Mouse (Mus musculus) stomach, embryonic 14.5 days (tissue): Measurements from ENCODE around the gene Cul9. TPM values are rescaled to one million over a fixed set of nuclear protein-coding genes. Genes with fewer than 3 reads are reported as not detected.
A peak's percentile ranks its signal among the peaks of the same experiment; 100 is the strongest.

Experiments
- ATAC-seq: fragments of 200-750 bp; cut with Nextera tagmentation; 2 replicates; pipeline ENCODE4 v1.8.0; 2017; ENCODE audit warnings: low read depth, moderate TSS enrichment; ENCODE audit not compliant: insufficient number of reproducible peaks, insufficient read depth, low FRiP score
- H3K27ac ChIP-seq: fragments of 300-500 bp; sonication (generic); 2 replicates; pipeline ENCODE4 v1.5.1; 2014; ENCODE audit warnings: mild to moderate bottlenecking, low read length, moderate library complexity, mixed read lengths
- H3K27me3 ChIP-seq: fragments of 300-500 bp; sonication (generic); 2 replicates; pipeline ENCODE4 v1.6.1; 2014; ENCODE audit warnings: low read length, control low read depth, mixed read lengths; ENCODE audit not compliant: control insufficient read depth, insufficient read depth
- H3K36me3 ChIP-seq: fragments of 300-500 bp; sonication (generic); 2 replicates; pipeline ENCODE4 v1.6.1; 2014; ENCODE audit warnings: mild to moderate bottlenecking, control low read depth, low read length, moderate library complexity, mixed read lengths; ENCODE audit not compliant: control insufficient read depth, insufficient read depth
- H3K4me1 ChIP-seq: fragments of 300-500 bp; sonication (generic); 2 replicates; pipeline ENCODE4 v1.6.1; 2014; ENCODE audit warnings: low read length, control low read depth, mixed read lengths; ENCODE audit not compliant: control insufficient read depth, insufficient read depth
- H3K4me2 ChIP-seq: fragments of 300-500 bp; sonication (generic); replicated peaks from 2 replicates; pipeline ENCODE4 v1.6.1; 2014; ENCODE audit warnings: low read depth, low read length, control low read depth
- H3K4me3 ChIP-seq: fragments of 300-500 bp; sonication (generic); 2 replicates; pipeline ENCODE4 v1.5.1; 2014; ENCODE audit warnings: low read depth, low read length, control low read depth
- H3K9ac ChIP-seq: fragments of 300-500 bp; sonication (generic); replicated peaks from 2 replicates; pipeline ENCODE4 v1.6.1; 2014; ENCODE audit warnings: low read depth, mild to moderate bottlenecking, control low read depth, low read length, moderate library complexity, mixed read lengths
- H3K9me3 ChIP-seq: fragments of 300-500 bp; sonication (generic); 2 replicates; pipeline ENCODE4 v1.6.1; 2016; ENCODE audit warnings: low read depth, low read length, control low read depth; ENCODE audit not compliant: control insufficient read depth
- WGBS: fragments of 180-500 bp; shearing (Covaris S2); extraction: QIAGEN DNeasy Blood & Tissue Kit; methylation state at CpG from one replicate; pipeline ENCODE4 v1.1.7; 2014; 5-methylcytosine and 5-hydroxymethylcytosine counted together
- polyA plus RNA-seq: library from polyadenylated mRNA; unstranded; fragments of >200 nt; fragmentation: Nextera tagmentation; extraction: Ambion mirVana; gene quantifications from 2 replicates; pipeline ENCODE4 v1.2.1, GENCODE M21; 2014

The Cul9 gene
- polyA plus RNA-seq, 1 experiment from 2014 or later: 5.6 TPM

DNA sequence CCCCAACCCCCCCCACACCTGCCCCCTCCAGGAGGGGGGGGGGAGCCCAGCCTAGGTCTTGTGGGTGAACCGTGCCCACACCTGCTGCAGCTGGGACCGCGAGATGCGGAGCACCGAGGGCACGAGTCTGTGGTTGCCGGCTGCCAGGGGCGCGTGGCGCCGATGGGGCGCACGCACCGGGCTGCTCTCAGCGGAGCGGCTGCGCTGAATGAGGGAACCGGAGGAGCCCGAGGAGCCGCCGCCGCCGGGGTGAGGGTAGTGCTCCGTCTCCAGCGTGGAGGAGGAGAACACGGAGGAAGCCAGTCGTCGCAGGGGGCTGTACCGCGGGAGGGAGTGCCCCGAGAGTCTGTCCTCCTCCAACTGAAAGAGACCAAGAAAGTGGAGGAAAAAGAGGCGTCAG lies 85.5 kb downstream of the Cul9 start:
- ATAC-seq: no peak
- Histone ChIP-seq H3K27me3 (peaks cover 26% of the 10 kb centered on the region), H3K4me1 (peaks cover 9% of the 10 kb centered on the region), H3K36me3 (no peaks in the 10 kb centered on the region), H3K9ac (0 out of 2 replicates have a peak overlapping the region, but pooled peaks have one; percentile 18), H3K4me2 (peak overlapping the region; percentile 57), H3K9me3 (no peaks in the 10 kb centered on the region), H3K27ac (no peak overlapping the region), H3K4me3 (peak overlapping the region; percentile 30)
- WGBS: under 1% methylated on average over 32 of the region's 32 CpGs

DNA sequence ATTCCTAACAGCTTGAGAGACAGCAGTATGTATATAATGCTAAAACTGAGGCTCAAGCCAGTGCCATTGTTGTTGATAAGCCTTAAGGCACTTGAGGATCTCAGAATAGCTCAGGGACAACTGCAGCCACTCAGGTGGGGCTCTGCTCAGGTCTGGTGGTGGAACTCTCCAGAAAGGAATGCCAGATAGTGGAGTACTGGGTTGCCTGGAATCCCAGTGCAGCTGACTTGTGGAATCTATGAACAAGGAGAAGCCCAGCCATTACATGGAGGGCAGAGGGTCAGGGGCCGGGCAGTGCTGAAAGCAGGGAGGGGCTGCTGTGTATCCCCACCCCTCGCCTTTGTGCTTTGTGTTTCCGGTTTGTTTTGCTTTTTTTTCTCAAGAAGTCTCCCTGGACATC lies 87.7 kb downstream of the Cul9 start:
- Histone ChIP-seq H3K27me3 (peaks cover 30% of the 10 kb centered on the region), H3K4me1 (peaks cover 28% of the 10 kb centered on the region), H3K4me3 (no peak overlapping the region), H3K4me2 (no peak overlapping the region), H3K9ac (no peak overlapping the region), H3K27ac (no peak overlapping the region), H3K9me3 (no peaks in the 10 kb centered on the region), H3K36me3 (no peaks in the 10 kb centered on the region)
- 37% methylated on average over 3 of the region's 3 CpGs for WGBS
- ATAC-seq: no peak

DNA sequence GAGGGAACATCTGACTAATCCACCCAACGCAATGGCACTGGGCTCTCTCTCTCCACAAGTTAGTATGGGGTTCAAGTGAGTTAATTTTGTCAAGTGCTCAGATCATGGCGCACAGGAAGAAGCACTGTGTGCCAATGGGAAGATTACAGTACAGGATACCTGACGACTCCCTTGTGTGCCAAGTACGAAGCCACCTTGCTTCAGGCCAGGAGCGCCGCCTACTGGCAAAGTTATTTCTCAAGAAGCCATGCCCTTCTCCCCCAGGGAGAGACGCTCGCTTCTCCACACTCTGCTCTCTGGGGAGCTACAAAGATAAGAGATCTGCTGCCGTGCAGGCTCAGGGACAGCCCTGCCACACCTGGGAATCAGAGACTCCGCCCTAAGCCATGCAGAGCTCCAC lies 88.4 kb downstream of the Cul9 start:
- Histone ChIP-seq H3K4me1 (peaks cover 28% of the 10 kb centered on the region), H3K4me3 (no peak overlapping the region), H3K9me3 (no peaks in the 10 kb centered on the region), H3K36me3 (no peaks in the 10 kb centered on the region), H3K27ac (no peak overlapping the region), H3K27me3 (peaks cover 30% of the 10 kb centered on the region), H3K9ac (no peak overlapping the region), H3K4me2 (no peak overlapping the region)
- 11% methylated on average over 10 of the region's 10 CpGs for WGBS
- ATAC-seq: 0 out of 2 replicates have a peak, but pooled peaks have one; percentile 29

DNA sequence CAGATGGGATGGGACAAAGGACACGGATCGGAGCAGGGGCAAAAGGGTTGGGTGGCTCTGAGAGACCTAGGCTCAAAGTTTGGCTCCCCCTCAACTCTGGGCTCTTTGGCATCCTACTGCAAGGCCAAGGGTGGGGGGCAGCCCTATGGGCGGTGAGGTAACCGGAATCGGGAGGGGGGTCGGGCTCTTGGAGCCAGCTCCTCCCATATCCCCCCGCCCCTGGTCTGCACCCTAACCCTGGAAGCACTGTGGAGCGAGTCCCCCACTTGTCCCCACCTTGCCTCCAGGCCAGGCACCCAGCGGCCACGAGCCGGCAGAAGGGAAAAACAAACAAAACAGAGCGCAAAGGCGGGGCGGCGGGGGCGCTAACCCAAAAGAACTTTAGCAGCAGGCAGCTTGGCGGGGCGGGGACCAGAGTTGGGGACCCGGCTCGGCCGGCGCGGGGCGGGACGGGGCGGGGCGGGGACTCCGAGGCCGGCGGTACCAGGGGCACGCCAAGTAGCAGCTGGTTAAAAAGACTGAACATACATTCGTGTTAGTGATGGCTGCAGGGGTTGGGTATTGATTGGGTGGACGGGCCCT lies 91.0 kb downstream of the Cul9 start:
- ATAC-seq: peak; percentile 68
- 2% methylated on average over 33 of the region's 33 CpGs for WGBS

DNA sequence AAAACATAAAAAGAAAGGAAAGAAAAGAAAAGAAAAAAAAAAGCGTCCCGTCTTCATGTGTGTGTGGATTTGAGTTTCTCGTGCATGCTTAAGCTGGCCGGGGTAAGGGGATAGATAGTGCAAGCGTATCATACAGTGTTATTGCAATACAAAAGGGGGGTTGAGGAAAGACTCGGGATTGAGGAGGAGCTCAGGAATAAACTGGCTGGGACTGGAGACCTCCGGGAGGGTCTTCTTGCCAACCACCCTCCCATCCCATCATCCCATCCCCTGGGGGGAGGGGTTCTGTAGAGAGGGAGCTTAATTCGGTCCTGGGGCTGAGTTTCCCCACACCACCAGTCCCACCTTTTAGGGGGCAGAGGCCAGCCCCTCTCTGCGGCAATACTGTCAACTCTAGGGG lies 91.6 kb downstream of the Cul9 start:
- Histone ChIP-seq H3K9ac (no peak overlapping the region), H3K36me3 (no peaks in the 10 kb centered on the region), H3K27ac (no peak overlapping the region), H3K4me3 (peak overlapping the region; percentile 33), H3K9me3 (no peaks in the 10 kb centered on the region), H3K4me1 (peaks cover 21% of the 10 kb centered on the region), H3K27me3 (peaks cover 16% of the 10 kb centered on the region), H3K4me2 (peak overlapping the region; percentile 71)
- no peak for ATAC-seq
- 3% methylated on average over 9 of the region's 9 CpGs for WGBS

More for the DNA sequence above, 91.0 kb downstream of the Cul9 start:
- Histone ChIP-seq H3K27ac (no peak overlapping the region), H3K9me3 (no peaks in the 10 kb centered on the region), H3K27me3 (peaks cover 23% of the 10 kb centered on the region), H3K36me3 (no peaks in the 10 kb centered on the region), H3K4me3 (peak overlapping the region; percentile 33), H3K4me1 (peaks cover 21% of the 10 kb centered on the region), H3K9ac (no peak overlapping the region), H3K4me2 (peak overlapping the region; percentile 71)

DNA sequence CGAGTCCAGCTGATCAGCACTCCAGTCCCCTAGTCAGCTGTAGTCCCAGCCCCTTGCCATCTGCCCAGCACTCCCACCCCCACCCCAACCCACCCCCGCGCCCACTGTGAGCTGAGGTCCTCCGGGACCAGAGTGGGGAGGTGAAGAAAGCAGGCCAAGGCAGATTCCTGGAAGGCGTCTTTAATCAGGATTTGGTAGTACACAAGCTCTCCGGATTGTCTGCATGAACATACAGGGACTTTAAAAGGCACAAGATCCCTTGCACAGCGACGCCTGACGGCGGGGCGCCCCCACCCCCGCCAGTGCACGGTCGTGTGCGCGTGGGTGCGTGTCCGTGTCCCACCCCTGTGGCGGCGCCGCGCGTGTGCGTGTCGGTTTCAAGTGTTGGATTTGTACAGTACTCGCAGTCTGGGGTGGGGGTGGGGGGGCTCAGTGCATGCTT lies 92.2 kb downstream of the Cul9 start:
- no peak overlapping the region for H3K9ac ChIP-seq
- H3K4me1 ChIP-seq: peaks cover 21% of the 10 kb centered on the region
- H3K27ac ChIP-seq: no peak overlapping the region
- H3K4me3 ChIP-seq: peak overlapping the region; percentile 33
- 1% methylated on average over 26 of the region's 26 CpGs for WGBS
- ATAC-seq: no peak
- H3K4me2 ChIP-seq: peak overlapping the region; percentile 71
- peaks cover 16% of the 10 kb centered on the region; the same call in 1 of the 2 replicates for H3K27me3 ChIP-seq
- no peaks in the 10 kb centered on the region for H3K9me3 ChIP-seq
- no peaks in the 10 kb centered on the region for H3K36me3 ChIP-seq

DNA sequence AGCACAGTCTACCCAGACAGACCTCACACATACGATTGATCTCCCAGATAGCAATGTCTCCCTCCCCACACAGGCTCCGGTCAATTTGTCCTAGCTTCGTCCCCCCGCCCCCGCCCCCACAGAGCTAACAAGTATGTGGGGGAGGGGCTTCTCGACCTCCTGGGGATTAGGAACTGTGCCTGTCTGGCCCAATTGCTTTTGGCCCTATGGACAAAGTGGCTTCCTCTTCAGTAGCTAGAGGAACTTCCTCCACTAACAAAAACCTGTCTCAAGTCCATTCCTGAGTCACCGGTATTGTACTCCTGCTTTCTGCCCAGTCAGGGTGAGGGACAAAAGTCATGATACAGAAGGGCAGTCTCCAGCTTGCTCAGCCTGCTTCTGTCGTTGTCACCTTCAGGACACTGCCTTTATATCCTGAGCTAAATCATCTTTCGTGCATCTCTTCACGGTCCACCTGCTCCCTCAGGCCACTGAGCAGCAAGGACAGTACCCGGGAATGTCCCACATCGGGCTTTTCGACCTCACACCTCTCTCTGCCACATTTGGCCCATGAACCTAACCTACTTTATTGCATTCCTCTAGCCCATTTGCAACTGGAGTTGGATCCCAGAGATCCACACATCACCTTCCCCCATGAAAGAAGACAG lies 92.8 kb downstream of the Cul9 start:
- 9% methylated on average over 13 of the region's 13 CpGs for WGBS
- H3K9me3 ChIP-seq: no peaks in the 10 kb centered on the region
- no peaks in the 10 kb centered on the region for H3K36me3 ChIP-seq
- H3K27ac ChIP-seq: no peak overlapping the region
- ATAC-seq: no peak
- H3K4me2 ChIP-seq: peak overlapping the region; percentile 71; the same call in 1 of the 2 replicates
- H3K9ac ChIP-seq: no peak overlapping the region
- peaks cover 21% of the 10 kb centered on the region for H3K4me1 ChIP-seq
- no peak overlapping the region for H3K4me3 ChIP-seq
- H3K27me3 ChIP-seq: peaks cover 16% of the 10 kb centered on the region; the same call in 1 of the 2 replicates

DNA sequence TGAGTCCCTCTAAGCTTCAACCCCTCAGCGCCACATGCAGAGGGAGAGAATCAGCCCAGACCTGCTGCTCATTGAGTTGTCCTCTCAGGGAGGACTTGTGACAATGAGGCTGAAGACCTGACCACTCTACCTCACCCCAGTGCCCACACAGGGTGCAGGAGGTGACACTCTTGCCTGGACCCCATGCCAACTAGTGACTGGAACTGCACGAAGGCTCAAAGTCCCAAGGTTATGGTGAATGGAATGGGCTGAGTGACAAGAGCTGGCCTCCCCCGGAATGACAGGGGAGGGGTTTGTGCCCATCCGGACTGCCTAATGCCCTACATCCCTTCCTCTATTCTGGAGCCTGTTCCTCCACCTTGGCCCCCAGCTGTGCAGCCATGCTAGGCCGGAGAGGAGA lies 93.5 kb downstream of the Cul9 start:
- no peaks in the 10 kb centered on the region for H3K9me3 ChIP-seq
- H3K9ac ChIP-seq: no peak overlapping the region
- H3K36me3 ChIP-seq: no peaks in the 10 kb centered on the region
- 47% methylated on average over 5 of the region's 5 CpGs for WGBS
- no peak overlapping the region for H3K27ac ChIP-seq
- no peak overlapping the region for H3K4me2 ChIP-seq
- peaks cover 12% of the 10 kb centered on the region; the same call in 1 of the 2 replicates for H3K27me3 ChIP-seq
- H3K4me3 ChIP-seq: no peak overlapping the region
- no peak for ATAC-seq
- peaks cover 21% of the 10 kb centered on the region for H3K4me1 ChIP-seq
